Mouse (Mus musculus) heart, embryonic 15.5 days (tissue): ENCODE measurements around the gene Ift122. TPM values are rescaled to one million over a fixed set of nuclear protein-coding genes. Genes with fewer than 3 reads are reported as not detected.

Experiments
- ATAC-seq: fragments of 200-750 bp; cut with Nextera tagmentation; replicated peaks from 2 replicates; pipeline ENCODE4 v1.8.0; 2017; ENCODE audit warnings: low read depth, moderate TSS enrichment; ENCODE audit not compliant: insufficient number of reproducible peaks, insufficient read depth, low FRiP score
- H3K27ac ChIP-seq: fragments of 300-500 bp; sonication (generic); 2 replicates; pipeline ENCODE4 v1.5.1; 2015; ENCODE audit warnings: mild to moderate bottlenecking, inconsistent platforms
- H3K27me3 ChIP-seq: fragments of 300-500 bp; sonication (generic); 2 replicates; pipeline ENCODE4 v1.6.1; 2015; ENCODE audit warnings: inconsistent platforms
- H3K36me3 ChIP-seq: fragments of 300-500 bp; sonication (generic); 2 replicates; pipeline ENCODE4 v1.6.1; 2015; ENCODE audit warnings: mild to moderate bottlenecking, inconsistent platforms
- H3K4me1 ChIP-seq: fragments of 300-500 bp; sonication (generic); replicated peaks from 2 replicates; pipeline ENCODE4 v1.6.1; 2015; ENCODE audit warnings: inconsistent platforms
- H3K4me2 ChIP-seq: fragments of 300-500 bp; sonication (generic); 2 replicates; pipeline ENCODE4 v1.6.1; 2015; ENCODE audit warnings: inconsistent platforms, mild to moderate bottlenecking, moderate library complexity
- H3K4me3 ChIP-seq: fragments of 300-500 bp; sonication (generic); 2 replicates; pipeline ENCODE4 v1.5.1; 2015; ENCODE audit warnings: mild to moderate bottlenecking, inconsistent platforms
- H3K9ac ChIP-seq: fragments of 300-500 bp; sonication (generic); 2 replicates; pipeline ENCODE4 v1.6.1; 2015; ENCODE audit warnings: mild to moderate bottlenecking, inconsistent platforms
- H3K9me3 ChIP-seq: fragments of 300-500 bp; sonication (generic); replicated peaks from 2 replicates; pipeline ENCODE4 v1.6.1; 2016; ENCODE audit warnings: inconsistent platforms
- WGBS: fragments of 180-500 bp; shearing (Covaris S2); methylation state at CpG from one replicate; pipeline ENCODE4 v1.1.7; 2015; ENCODE audit warnings: mixed read lengths; 5-methylcytosine and 5-hydroxymethylcytosine counted together
- polyA plus RNA-seq: library from polyadenylated mRNA; unstranded; fragments of >200 nt; fragmentation: Nextera tagmentation; extraction: Ambion mirVana; gene quantifications from 2 replicates; pipeline ENCODE4 v1.2.1, GENCODE M21; 2015

Ift122 gene
- 18.4 and 24.2 TPM in 2 replicates for polyA plus RNA-seq

- Histone ChIP-seq H3K27me3 (no peaks in the 10 kb centered on the region), H3K27ac (peak within 1 kb of the TSS; percentile 83), H3K4me3 (peak within 1 kb of the TSS; percentile 58), H3K4me1 (peaks cover 36% of the 10 kb centered on the region), H3K4me2 (peak within 1 kb of the TSS; percentile 81), H3K9ac (peak within 1 kb of the TSS; percentile 53), H3K36me3 (peaks cover 4% of the 10 kb centered on the region; the same call in 1 of the 2 replicates), H3K9me3 (no peaks in the 10 kb centered on the region)
- WGBS, result under 1% methylated on average over 51 of the region's 51 CpGs
- peak; percentile 95 for ATAC-seq
Observed at GRCm38 (mm10) chr6:115853091-115853813, at the start of gene Ift122, which contains the start of gene Mbd4. Ift122 (plus strand) TSS chr6:115853470. Mbd4 (minus strand) TSS chr6:115853371.

- ATAC-seq, result 0 out of 2 replicates have a peak, but pooled peaks have one; percentile 36
- Histone ChIP-seq H3K4me2 (no peak overlapping the region), H3K9ac (no peak overlapping the region)
Observed at GRCm38 (mm10) chr6:115803541-115804382, 49.5 kb upstream of the Ift122 start.

GRCm38 (mm10) chr6:115804432-115805192, 48.7 kb upstream of the Ift122 start:
- Histone ChIP-seq H3K9ac (no peak overlapping the region), H3K36me3 (peaks cover 74% of the 10 kb centered on the region), H3K27ac (no peak overlapping the region), H3K4me1 (peaks cover 24% of the 10 kb centered on the region), H3K9me3 (no peaks in the 10 kb centered on the region), H3K4me3 (no peak overlapping the region), H3K27me3 (no peaks in the 10 kb centered on the region), H3K4me2 (no peak overlapping the region)
- 65% methylated on average over 10 of the region's 10 CpGs for WGBS
- no peak for ATAC-seq

More at GRCm38 (mm10) chr6:115803541-115804382, 49.5 kb upstream of the Ift122 start:
- no peak overlapping the region for H3K27ac ChIP-seq
- no peaks in the 10 kb centered on the region for H3K9me3 ChIP-seq
- no peak overlapping the region for H3K4me3 ChIP-seq
- H3K36me3 ChIP-seq, result peaks cover 82% of the 10 kb centered on the region
- H3K4me1 ChIP-seq, result peaks cover 24% of the 10 kb centered on the region
- no peaks in the 10 kb centered on the region for H3K27me3 ChIP-seq
- 44% methylated on average over 16 of the region's 16 CpGs for WGBS

- ATAC-seq, result no peak
- H3K4me1 ChIP-seq, result peaks cover 24% of the 10 kb centered on the region
- H3K9ac ChIP-seq, result peak overlapping the region; percentile 95
- peaks cover 45% of the 10 kb centered on the region for H3K36me3 ChIP-seq
- H3K4me3 ChIP-seq, result peak overlapping the region; percentile 87
- H3K9me3 ChIP-seq, result no peaks in the 10 kb centered on the region
- no peaks in the 10 kb centered on the region for H3K27me3 ChIP-seq
- 1% methylated on average over 15 of the region's 15 CpGs for WGBS
- H3K4me2 ChIP-seq, result peak overlapping the region; percentile 74
- H3K27ac ChIP-seq, result peak overlapping the region; percentile 90
Observed at GRCm38 (mm10) chr6:115807464-115808195, 45.6 kb upstream of the Ift122 start.

- under 1% methylated on average over 22 of the region's 22 CpGs for WGBS
- Histone ChIP-seq H3K4me1 (peaks cover 24% of the 10 kb centered on the region), H3K36me3 (peaks cover 40% of the 10 kb centered on the region), H3K9ac (peak overlapping the region; percentile 95), H3K27me3 (no peaks in the 10 kb centered on the region), H3K9me3 (no peaks in the 10 kb centered on the region), H3K4me2 (peak overlapping the region; percentile 74), H3K27ac (peak overlapping the region; percentile 90), H3K4me3 (peak overlapping the region; percentile 87)
- ATAC-seq, result 0 out of 2 replicates have a peak, but pooled peaks have one; percentile 36
Observed at GRCm38 (mm10) chr6:115808196-115808487, 45.1 kb upstream of the Ift122 start.

DNA sequence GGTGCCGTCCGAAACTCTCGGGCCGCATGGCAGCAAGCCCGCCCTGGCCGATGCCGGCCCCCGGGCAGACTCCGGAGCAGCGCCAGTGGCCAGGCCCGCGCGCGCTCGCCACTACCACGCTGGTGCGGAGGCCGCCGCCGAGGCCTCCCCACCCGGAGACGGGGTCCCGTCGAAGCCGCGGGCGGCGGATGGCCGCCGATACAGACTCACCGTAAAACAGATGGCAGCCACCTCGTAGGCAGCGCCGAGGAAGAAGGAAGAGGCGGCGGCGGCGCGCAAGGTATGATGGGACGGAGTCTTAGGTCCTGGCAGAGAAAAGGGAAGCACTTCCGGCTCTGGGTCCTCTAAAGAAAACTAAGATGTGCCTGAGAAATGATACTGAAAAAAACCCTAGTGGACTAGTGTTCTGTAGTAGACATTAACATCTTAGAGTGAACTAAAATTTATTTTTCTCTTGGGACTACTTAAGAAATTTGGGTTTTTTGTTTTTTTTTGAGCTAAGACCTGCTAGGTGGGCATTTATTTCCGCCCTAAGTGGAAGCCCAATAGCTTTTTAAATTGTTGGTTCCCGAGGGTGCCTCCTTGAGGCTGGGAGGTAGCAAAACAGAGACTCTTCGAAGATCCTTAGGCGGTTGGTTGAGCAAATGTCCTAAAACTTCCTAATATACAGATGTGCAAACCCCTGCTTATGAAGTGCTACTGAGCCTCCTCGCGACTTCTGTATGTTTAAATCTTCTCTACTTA, 44.6 kb upstream of the Ift122 start, which contains the start of gene Rpl32:
Rpl32 (minus strand) TSS at position 260 of the 744 bp plus-strand sequence.
- peak within 1 kb of the TSS; percentile 90 for H3K27ac ChIP-seq
- peaks cover 37% of the 10 kb centered on the region for H3K36me3 ChIP-seq
- H3K27me3 ChIP-seq, result no peaks in the 10 kb centered on the region
- peaks cover 26% of the 10 kb centered on the region for H3K4me1 ChIP-seq
- peak within 1 kb of the TSS; percentile 87 for H3K4me3 ChIP-seq
- under 1% methylated on average over 47 of the region's 47 CpGs for WGBS
- peak within 1 kb of the TSS; percentile 95 for H3K9ac ChIP-seq
- H3K4me2 ChIP-seq, result peak within 1 kb of the TSS; percentile 74
- peak; percentile 81 for ATAC-seq
- no peaks in the 10 kb centered on the region for H3K9me3 ChIP-seq

GRCm38 (mm10) chr6:115811606-115812005, 41.7 kb upstream of the Ift122 start:
- no peak overlapping the region for H3K9ac ChIP-seq
- no peaks in the 10 kb centered on the region for H3K9me3 ChIP-seq
- no peaks in the 10 kb centered on the region for H3K27me3 ChIP-seq
- H3K4me1 ChIP-seq, result peaks cover 20% of the 10 kb centered on the region
- H3K27ac ChIP-seq, result no peak overlapping the region
- WGBS, result 64% methylated on average over 8 of the region's 8 CpGs
- H3K4me2 ChIP-seq, result no peak overlapping the region
- peaks cover 8% of the 10 kb centered on the region for H3K36me3 ChIP-seq
- H3K4me3 ChIP-seq, result no peak overlapping the region
- no peak for ATAC-seq

DNA sequence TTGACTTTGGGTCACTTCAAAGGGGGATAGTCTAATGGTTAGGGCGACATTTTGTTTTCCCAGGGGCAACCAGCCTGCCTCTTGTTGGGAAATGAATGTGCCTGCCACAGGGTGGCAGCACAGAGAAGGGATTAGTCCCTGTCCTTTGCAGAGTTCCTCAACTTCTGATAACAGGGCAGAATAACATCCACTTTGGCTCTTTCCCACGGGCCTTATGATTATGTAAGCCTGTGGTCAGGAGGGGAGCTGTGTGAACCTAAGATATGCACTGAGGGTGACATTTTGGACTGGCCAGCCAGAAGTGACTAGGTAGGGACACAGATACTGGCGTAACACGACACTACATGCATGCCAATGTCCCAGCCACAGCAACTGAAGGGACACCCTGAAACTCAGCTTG, 39.2 kb upstream of the Ift122 start:
- Histone ChIP-seq H3K4me3 (no peak overlapping the region), H3K27ac (no peak overlapping the region), H3K9me3 (no peaks in the 10 kb centered on the region), H3K36me3 (no peaks in the 10 kb centered on the region), H3K4me1 (peaks cover 11% of the 10 kb centered on the region), H3K9ac (no peak overlapping the region), H3K4me2 (no peak overlapping the region), H3K27me3 (no peaks in the 10 kb centered on the region)
- ATAC-seq, result 0 out of 2 replicates have a peak, but pooled peaks have one; percentile 39
- WGBS, result 26% methylated on average over 4 of the region's 4 CpGs

DNA sequence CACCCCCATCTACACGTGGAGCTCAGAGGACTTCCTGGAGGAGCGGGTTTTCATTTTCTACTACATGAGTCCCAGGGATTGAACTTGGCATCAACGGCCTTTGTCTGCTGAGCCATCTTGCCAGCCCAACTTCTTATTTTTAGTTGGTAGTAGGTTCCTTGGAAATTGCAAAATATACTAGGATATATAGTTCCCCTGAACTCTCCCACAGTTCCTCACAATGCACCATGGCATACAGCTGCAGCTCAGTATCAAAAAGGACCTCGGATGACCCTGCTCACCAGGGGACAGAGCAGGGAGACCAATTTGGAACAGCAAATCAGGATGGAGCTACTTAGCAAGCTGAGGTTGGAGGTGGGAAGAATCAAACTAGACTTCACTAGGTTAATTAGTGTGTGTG, 38.2 kb upstream of the Ift122 start:
- Histone ChIP-seq H3K9ac (no peak overlapping the region), H3K4me3 (no peak overlapping the region), H3K27me3 (no peaks in the 10 kb centered on the region), H3K36me3 (no peaks in the 10 kb centered on the region), H3K4me1 (peaks cover 11% of the 10 kb centered on the region), H3K27ac (no peak overlapping the region), H3K4me2 (no peak overlapping the region), H3K9me3 (no peaks in the 10 kb centered on the region)
- WGBS, result 69% methylated on average over 4 of the region's 4 CpGs
- no peak for ATAC-seq

GRCm38 (mm10) chr6:115818129-115818528, 35.1 kb upstream of the Ift122 start:
- H3K4me1 ChIP-seq, result peaks cover 11% of the 10 kb centered on the region
- 68% methylated on average over 2 of the region's 2 CpGs for WGBS
- no peak overlapping the region for H3K4me3 ChIP-seq
- no peak overlapping the region for H3K4me2 ChIP-seq
- no peak overlapping the region for H3K27ac ChIP-seq
- no peaks in the 10 kb centered on the region for H3K36me3 ChIP-seq
- no peak for ATAC-seq
- H3K27me3 ChIP-seq, result no peaks in the 10 kb centered on the region; the same call in 1 of the 2 replicates
- no peaks in the 10 kb centered on the region for H3K9me3 ChIP-seq
- H3K9ac ChIP-seq, result no peak overlapping the region
